Mouse (Mus musculus) C2C12 (cell line): ENCODE measurements around the gene Cyp1a1. TPM values are rescaled to one million over a fixed set of nuclear protein-coding genes. Genes with fewer than 3 reads are reported as not detected.

Experiments
- H3K27me3 ChIP-seq: one replicate; pipeline ENCODE4 v1.6.1; 2011; ENCODE audit not compliant: control insufficient read depth, insufficient read depth, insufficient read length
- H3K36me3 ChIP-seq: one replicate; pipeline ENCODE4 v1.6.1; 2011; ENCODE audit not compliant: control insufficient read depth, insufficient read depth
- H3K4me3 ChIP-seq: one replicate; pipeline ENCODE4 v1.5.1; 2011; ENCODE audit warnings: mild to moderate bottlenecking, control low read depth; ENCODE audit not compliant: poor library complexity, insufficient read depth, severe bottlenecking
- H3K79me2 ChIP-seq: one replicate; pipeline ENCODE4 v1.6.1; 2011; ENCODE audit not compliant: control insufficient read depth, insufficient read depth
- H3K79me3 ChIP-seq: one replicate; pipeline ENCODE4 v1.6.1; 2011; ENCODE audit warnings: low read depth, control low read depth
- H3ac ChIP-seq: one replicate; pipeline ENCODE3; 2011; ENCODE audit warnings: low read depth; ENCODE audit not compliant: control insufficient read depth, insufficient read length
- CEBPB ChIP-seq: IDR thresholded peaks from one replicate; pipeline ENCODE4 v1.6.1; 2011; ENCODE audit warnings: low read depth, mild to moderate bottlenecking, control low read depth, moderate library complexity
- CTCF ChIP-seq: IDR thresholded peaks from one replicate; pipeline ENCODE4 v1.5.1; 2011; ENCODE audit not compliant: control insufficient read depth, insufficient read depth, insufficient read length
- FOSL1 ChIP-seq: IDR thresholded peaks from one replicate; pipeline ENCODE4 v1.8.0; 2011; ENCODE audit warnings: mild to moderate bottlenecking, low read length; ENCODE audit not compliant: poor library complexity, insufficient read depth, severe bottlenecking
- MAX ChIP-seq: IDR thresholded peaks from one replicate; pipeline ENCODE4 v1.6.1; 2011; ENCODE audit warnings: mild to moderate bottlenecking, control low read depth
- MYOD1 ChIP-seq: IDR thresholded peaks from one replicate; pipeline ENCODE4 v1.6.1; 2011; ENCODE audit warnings: low read depth; ENCODE audit not compliant: control insufficient read depth, insufficient read length
- MYOG ChIP-seq: IDR thresholded peaks from one replicate; pipeline ENCODE4 v1.6.1; 2011; ENCODE audit not compliant: control insufficient read depth, insufficient read length; ENCODE audit errors: extremely low read depth
- USF1 ChIP-seq: IDR thresholded peaks from one replicate; pipeline ENCODE4 v1.6.1; 2011; ENCODE audit warnings: low read depth, mild to moderate bottlenecking, control low read depth, moderate library complexity
- polyA plus RNA-seq: library from polyadenylated mRNA; unstranded; fragments of >200 nt; fragmentation: generic; extraction: Trizol; gene quantifications from one replicate; pipeline ENCODE4 v1.2.1, GENCODE M21; 2012; ENCODE audit warnings: missing spikeins

Gene Cyp1a1
- polyA plus RNA-seq, 1 experiment, result 0.14 TPM

DNA sequence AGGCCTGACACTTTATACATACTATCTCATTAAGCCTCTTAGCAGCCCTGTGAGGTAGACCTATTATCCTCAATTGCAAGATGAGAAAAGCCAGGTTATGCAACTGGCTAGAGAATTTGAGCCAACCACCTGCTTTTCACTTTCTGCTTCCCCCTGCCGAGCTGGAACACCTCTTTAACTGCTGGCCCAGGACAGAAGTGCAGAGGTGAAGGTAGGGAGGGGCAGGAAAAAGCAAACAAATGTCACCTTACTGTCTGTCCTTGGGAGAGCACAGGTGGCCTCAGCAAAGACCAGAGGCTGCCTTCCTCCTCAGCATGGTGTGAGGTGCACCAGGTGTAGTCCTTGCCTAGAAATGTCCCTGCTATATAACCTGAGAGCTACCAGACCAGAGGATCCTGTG is 19.5 kb upstream of the Cyp1a1 start:
- H3K36me3 ChIP-seq, result no peaks in the 10 kb centered on the region
- no peak overlapping the region for H3ac ChIP-seq
- H3K27me3 ChIP-seq, result peaks cover 8% of the 10 kb centered on the region
- TF ChIP-seq MAX (no peak), USF1 (no peak)
- H3K4me3 ChIP-seq, result no peak overlapping the region
- no peaks in the 10 kb centered on the region for H3K79me3 ChIP-seq
- no peaks in the 10 kb centered on the region for H3K79me2 ChIP-seq

DNA sequence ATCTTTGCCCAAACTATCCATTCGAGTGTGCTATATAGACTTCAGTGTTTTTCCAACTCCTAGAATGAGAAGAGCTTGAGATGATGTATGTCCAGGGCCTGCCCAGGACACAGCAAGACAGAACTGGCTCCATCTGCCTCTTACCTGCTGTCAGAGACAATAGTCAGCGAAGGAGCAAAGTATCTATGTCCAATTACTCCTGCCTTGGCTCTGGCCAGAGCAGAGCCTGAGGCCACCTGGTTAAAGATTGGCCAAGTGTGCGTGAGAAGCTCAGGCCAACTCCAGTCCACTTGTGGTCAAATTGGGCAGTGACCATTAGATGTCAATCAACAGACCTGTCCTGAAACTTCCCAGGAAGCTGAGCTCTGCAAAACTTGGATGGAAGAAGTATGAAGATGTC is 18.2 kb upstream of the Cyp1a1 start:
- Histone ChIP-seq H3K79me2 (no peaks in the 10 kb centered on the region), H3K4me3 (no peak overlapping the region), H3ac (no peak overlapping the region), H3K79me3 (no peaks in the 10 kb centered on the region), H3K36me3 (no peaks in the 10 kb centered on the region), H3K27me3 (peaks cover 8% of the 10 kb centered on the region)
- TF ChIP-seq CEBPB (no peak), FOSL1 (no peak), MYOD1 (no peak), MYOG (no peak), CTCF (no peak), MAX (no peak), USF1 (no peak)

DNA sequence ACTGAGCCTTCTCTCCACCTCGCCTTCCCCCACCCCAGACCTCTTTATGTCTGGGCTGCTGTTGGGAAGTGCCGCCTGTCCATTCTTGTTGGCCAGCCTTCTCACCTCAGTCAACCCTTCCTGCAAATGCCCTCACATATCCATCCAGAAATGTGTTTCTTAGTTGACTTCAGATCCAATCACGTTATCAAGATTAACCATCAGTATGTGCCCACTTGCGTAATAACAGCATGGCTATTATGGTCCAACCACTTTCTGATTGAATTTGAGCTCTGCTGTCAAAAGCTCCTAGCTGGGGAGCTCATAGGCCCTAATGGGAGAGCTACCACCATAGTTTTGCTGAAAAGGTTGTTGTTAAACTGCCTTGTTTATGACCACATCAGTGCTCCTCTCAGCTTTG is 16.7 kb upstream of the Cyp1a1 start:
- Histone ChIP-seq H3ac (no peak overlapping the region), H3K36me3 (no peaks in the 10 kb centered on the region), H3K27me3 (peaks cover 8% of the 10 kb centered on the region), H3K4me3 (no peak overlapping the region), H3K79me2 (no peaks in the 10 kb centered on the region), H3K79me3 (no peaks in the 10 kb centered on the region)
- no peak for TF ChIP-seq MYOD1
- TF ChIP-seq CEBPB, result no peak
- TF ChIP-seq MYOG, result no peak
- no peak for TF ChIP-seq FOSL1
- TF ChIP-seq USF1, result no peak
- TF ChIP-seq MAX, result no peak
- TF ChIP-seq CTCF, result no peak

- no peak for TF ChIP-seq USF1
- no peak for TF ChIP-seq MAX
- TF ChIP-seq MYOG, result no peak
- TF ChIP-seq CEBPB, result no peak
- TF ChIP-seq CTCF, result no peak
- Histone ChIP-seq H3K79me3 (no peaks in the 10 kb centered on the region), H3K79me2 (no peaks in the 10 kb centered on the region), H3K4me3 (no peak overlapping the region), H3ac (no peak overlapping the region), H3K36me3 (no peaks in the 10 kb centered on the region), H3K27me3 (peaks cover 7% of the 10 kb centered on the region)
These were observed 16.2 kb upstream of the Cyp1a1 start for GRCm38 (mm10) chr9:57671500-57671899.

GRCm38 (mm10) chr9:57681411-57681810 is 6.3 kb upstream of the Cyp1a1 start:
- no peaks in the 10 kb centered on the region for H3K36me3 ChIP-seq
- H3K79me3 ChIP-seq, result no peaks in the 10 kb centered on the region
- no peaks in the 10 kb centered on the region for H3K79me2 ChIP-seq
- H3K4me3 ChIP-seq, result no peak overlapping the region
- H3K27me3 ChIP-seq, result peaks cover 4% of the 10 kb centered on the region
- H3ac ChIP-seq, result no peak overlapping the region
- TF ChIP-seq MAX (no peak), MYOD1 (no peak), CEBPB (no peak), CTCF (no peak), FOSL1 (no peak), USF1 (no peak), MYOG (no peak)

- TF ChIP-seq CTCF, result no peak
- no peak for TF ChIP-seq MAX
- TF ChIP-seq CEBPB, result no peak
- TF ChIP-seq MYOG, result no peak
- no peak for TF ChIP-seq MYOD1
- no peak for TF ChIP-seq FOSL1
- no peak for TF ChIP-seq USF1
- Histone ChIP-seq H3K36me3 (no peaks in the 10 kb centered on the region), H3K79me2 (no peaks in the 10 kb centered on the region), H3K79me3 (no peaks in the 10 kb centered on the region), H3ac (no peak within 1 kb of the TSS), H3K27me3 (peaks cover 4% of the 10 kb centered on the region), H3K4me3 (no peak within 1 kb of the TSS)
These were observed 4.2 kb upstream of the Cyp1a1 start, which contains the start of gene Cyp1a2 for GRCm38 (mm10) chr9:57683520-57683919. Gene Cyp1a2, minus strand, starts transcription at chr9:57683703.
